8 mouse cellular contexts compared by ENCODE assay signal in genomic region chr7:24269667-24270287, GRCm38 (mm10). TPM values are rescaled to one million over a fixed set of nuclear protein-coding genes. Genes with fewer than 3 reads are reported as not detected.
DNase-seq lines count a peak whose midpoint lies in the region; ATAC-seq and TF ChIP-seq lines count a peak whose summit lies in the region.

No protein-coding gene starts in this region.

- H3K9me3 ChIP-seq in heart, embryonic 10.5 days: no peaks in the 10 kb centered on the region
- H3K9me3 ChIP-seq in liver, embryonic 12.5 days (replicated peaks): no peaks in the 10 kb centered on the region
- no peaks in the 10 kb centered on the region for H3K9me3 ChIP-seq in stomach, postnatal 0 days (ENCODE audit: control insufficient read depth, low read length)

- no peak for TF ChIP-seq CTCF in stomach, postnatal 0 days (IDR thresholded peaks at IDR 0.05; ENCODE audit: low read depth)

- DNase-seq in heart, embryonic 10.5 days (ENCODE audit: low spot score): no peak
- no peak for DNase-seq in heart, adult 11 months
- DNase-seq in thymus, postnatal 14 days: peak; percentile 15
- DNase-seq in thymus, adult 18-20 months: no peak
- no peak for DNase-seq in stomach, postnatal 0 days (ENCODE audit: low spot score)
- DNase-seq in urinary bladder, postnatal 10 days (ENCODE audit: low spot score): no peak

- ATAC-seq in liver, embryonic 12.5 days: 0 out of 2 replicates have a peak, but pooled peaks have one; percentile 25
- ATAC-seq in stomach, postnatal 0 days (ENCODE audit: low FRiP score, low TSS enrichment): peak; percentile 20; the same call in 1 of the 2 replicates
- ATAC-seq in erythroid progenitor cell, adult 5-6 weeks (replicated peaks; ENCODE audit: low FRiP score, poor library complexity, severe bottlenecking): no peak

- H3K4me3 ChIP-seq in heart, embryonic 10.5 days: peak overlapping the region; percentile 74
- H3K4me3 ChIP-seq in liver, embryonic 12.5 days: peak overlapping the region; percentile 65
- peak overlapping the region; percentile 64 for H3K4me3 ChIP-seq in stomach, postnatal 0 days (ENCODE audit: low read depth, low read length)

- peak overlapping the region; percentile 89; the same call in 1 of the 2 replicates for H3K27ac ChIP-seq in heart, embryonic 10.5 days
- H3K27ac ChIP-seq in liver, embryonic 12.5 days: no peak overlapping the region
- no peak overlapping the region for H3K27ac ChIP-seq in stomach, postnatal 0 days (replicated peaks)

- TF ChIP-seq EP300 in stomach, postnatal 0 days (optimal IDR thresholded peaks at IDR 0.05): no peak

- H3K4me2 ChIP-seq in liver, embryonic 12.5 days: peak overlapping the region; percentile 79
- peak overlapping the region; percentile 92 for H3K4me2 ChIP-seq in stomach, postnatal 0 days (replicated peaks; ENCODE audit: low read depth)

- H3K4me1 ChIP-seq in heart, embryonic 10.5 days: 0 out of 2 replicates have a peak, but pooled peaks cover 3% of the 10 kb centered on the region
- H3K4me1 ChIP-seq in liver, embryonic 12.5 days: peaks cover 11% of the 10 kb centered on the region; the same call in 1 of the 2 replicates
- 0 out of 2 replicates have a peak, but pooled peaks cover 3% of the 10 kb centered on the region for H3K4me1 ChIP-seq in stomach, postnatal 0 days (replicated peaks; ENCODE audit: control insufficient read depth, insufficient read depth)

- no peaks in the 10 kb centered on the region for H3K27me3 ChIP-seq in heart, embryonic 10.5 days (ENCODE audit: insufficient read depth, poor library complexity, severe bottlenecking)
- no peaks in the 10 kb centered on the region for H3K27me3 ChIP-seq in liver, embryonic 12.5 days (replicated peaks)
- no peaks in the 10 kb centered on the region for H3K27me3 ChIP-seq in stomach, postnatal 0 days (ENCODE audit: control insufficient read depth, insufficient read depth, low read length)

- H3K9ac ChIP-seq in liver, embryonic 12.5 days: peak overlapping the region; percentile 66
- H3K9ac ChIP-seq in stomach, postnatal 0 days (ENCODE audit: low read length): peak overlapping the region; percentile 75

- peaks cover 15% of the 10 kb centered on the region for H3K36me3 ChIP-seq in heart, embryonic 10.5 days
- H3K36me3 ChIP-seq in liver, embryonic 12.5 days: peaks cover 14% of the 10 kb centered on the region
- peaks cover 10% of the 10 kb centered on the region for H3K36me3 ChIP-seq in stomach, postnatal 0 days (ENCODE audit: control insufficient read depth, insufficient read depth, low read length)

- 31% methylated on average over 7 of the region's 7 CpGs for WGBS in heart, embryonic 10.5 days
- WGBS in liver, embryonic 12.5 days (ENCODE audit: insufficient replicate concordance): 34% methylated on average over 7 of the region's 7 CpGs
- WGBS in stomach, postnatal 0 days: 32% methylated on average over 7 of the region's 7 CpGs

RNA-seq across cellular contexts. Expression of gene Zfp93, which starts 0.4 kb away (rescaled TPM):
- 5.8 and 6.4 TPM in 2 replicates for polyA plus RNA-seq in heart, embryonic 10.5 days (2016; fragmentation: Nextera tagmentation; extraction: Ambion mirVana)
- polyA plus RNA-seq in liver, embryonic 12.5 days (2016; fragmentation: Nextera tagmentation; extraction: Ambion mirVana): 1.9 and 2.2 TPM in 2 replicates
- 4.3 TPM in 2 replicates for polyA plus RNA-seq in stomach, postnatal 0 days (2015; fragmentation: Nextera tagmentation; extraction: Ambion mirVana)
- total RNA-seq in erythroid progenitor cell, adult 5-6 weeks (2015; ENCODE audit: low replicate concordance): not detected in 2 replicates
- 0.39 and 0.83 TPM in 2 replicates for total RNA-seq in erythroid progenitor cell, adult 5-6 weeks (2017; ENCODE audit: low replicate concordance)

RNA-seq across cellular contexts. Expression of gene Zfp108, which starts 15.2 kb away (rescaled TPM):
- 1.8 and 2.5 TPM in 2 replicates for polyA plus RNA-seq in heart, embryonic 10.5 days (2016; fragmentation: Nextera tagmentation; extraction: Ambion mirVana)
- polyA plus RNA-seq in liver, embryonic 12.5 days (2016; fragmentation: Nextera tagmentation; extraction: Ambion mirVana): 0.48 and 0.56 TPM in 2 replicates
- 1.8 and 1.9 TPM in 2 replicates for polyA plus RNA-seq in stomach, postnatal 0 days (2015; fragmentation: Nextera tagmentation; extraction: Ambion mirVana)
- not detected in 2 replicates for total RNA-seq in erythroid progenitor cell, adult 5-6 weeks (2015; ENCODE audit: low replicate concordance)
- total RNA-seq in erythroid progenitor cell, adult 5-6 weeks (2017; ENCODE audit: low replicate concordance): not detected in 2 replicates

RNA-seq across cellular contexts. Expression of gene Zfp61, which starts 31.3 kb away (rescaled TPM):
- 20.7 and 27.2 TPM in 2 replicates for polyA plus RNA-seq in heart, embryonic 10.5 days (2016; fragmentation: Nextera tagmentation; extraction: Ambion mirVana)
- 7.1 and 7.7 TPM in 2 replicates for polyA plus RNA-seq in liver, embryonic 12.5 days (2016; fragmentation: Nextera tagmentation; extraction: Ambion mirVana)
- polyA plus RNA-seq in stomach, postnatal 0 days (2015; fragmentation: Nextera tagmentation; extraction: Ambion mirVana): 12.9 and 13.8 TPM in 2 replicates
- 1.1 and 2.5 TPM in 2 replicates for total RNA-seq in erythroid progenitor cell, adult 5-6 weeks (2015; ENCODE audit: low replicate concordance)
- total RNA-seq in erythroid progenitor cell, adult 5-6 weeks (2017; ENCODE audit: low replicate concordance): 1.8 TPM in 1 of 2 replicates, not detected in the other

RNA-seq across cellular contexts. Expression of gene Zfp109, which starts 32.4 kb away (rescaled TPM):
- 4.4 and 4.6 TPM in 2 replicates for polyA plus RNA-seq in heart, embryonic 10.5 days (2016; fragmentation: Nextera tagmentation; extraction: Ambion mirVana)
- 2.0 and 2.7 TPM in 2 replicates for polyA plus RNA-seq in liver, embryonic 12.5 days (2016; fragmentation: Nextera tagmentation; extraction: Ambion mirVana)
- polyA plus RNA-seq in stomach, postnatal 0 days (2015; fragmentation: Nextera tagmentation; extraction: Ambion mirVana): 1.4 and 1.6 TPM in 2 replicates
- total RNA-seq in erythroid progenitor cell, adult 5-6 weeks (2015; ENCODE audit: low replicate concordance): 1.3 TPM in 1 of 2 replicates, not detected in the other
- 1.3 TPM in 1 of 2 replicates, not detected in the other for total RNA-seq in erythroid progenitor cell, adult 5-6 weeks (2017; ENCODE audit: low replicate concordance)

RNA-seq across cellular contexts. Expression of gene Zfp94, which starts 46.7 kb away (rescaled TPM):
- polyA plus RNA-seq in heart, embryonic 10.5 days (2016; fragmentation: Nextera tagmentation; extraction: Ambion mirVana): 7.0 and 10.1 TPM in 2 replicates
- 3.0 and 3.6 TPM in 2 replicates for polyA plus RNA-seq in liver, embryonic 12.5 days (2016; fragmentation: Nextera tagmentation; extraction: Ambion mirVana)
- 4.8 and 5.5 TPM in 2 replicates for polyA plus RNA-seq in stomach, postnatal 0 days (2015; fragmentation: Nextera tagmentation; extraction: Ambion mirVana)
- total RNA-seq in erythroid progenitor cell, adult 5-6 weeks (2015; ENCODE audit: low replicate concordance): 0.72 TPM in 1 of 2 replicates, not detected in the other
- 0.39 TPM in 1 of 2 replicates, not detected in the other for total RNA-seq in erythroid progenitor cell, adult 5-6 weeks (2017; ENCODE audit: low replicate concordance)
